Mouse (Mus musculus) olfactory bulb, adult 2 months (tissue): ENCODE results near the gene Wnk4. TPM values are rescaled to one million over a fixed set of nuclear protein-coding genes. Genes with fewer than 3 reads are reported as not detected.
A peak's percentile ranks its signal among the peaks of the same experiment; 100 is the strongest.

Experiments
- H3K27ac ChIP-seq: fragments of 200-500 bp; 2 replicates; pipeline ENCODE4 v1.5.1; 2012; ENCODE audit warnings: low read depth, low read length; ENCODE audit not compliant: insufficient read depth
- H3K4me1 ChIP-seq: fragments of 200-500 bp; 2 replicates; pipeline ENCODE4 v1.6.1; 2012; ENCODE audit warnings: low read length; ENCODE audit not compliant: control insufficient read depth, insufficient read depth
- H3K4me3 ChIP-seq: fragments of 200-500 bp; 2 replicates; pipeline ENCODE4 v1.5.1; 2012; ENCODE audit warnings: mild to moderate bottlenecking, low read depth, low read length, moderate library complexity; ENCODE audit not compliant: insufficient read depth
- CTCF ChIP-seq: fragments of 200-500 bp; IDR thresholded peaks from 2 replicates; pipeline ENCODE4 v1.5.1; 2012; ENCODE audit warnings: low read depth, mild to moderate bottlenecking, low read length, moderate library complexity; ENCODE audit not compliant: insufficient read depth
- POLR2A ChIP-seq: fragments of 200-500 bp; IDR thresholded peaks from 2 replicates; pipeline ENCODE4 v1.6.1; 2012; ENCODE audit warnings: mild to moderate bottlenecking, low read depth, low read length, moderate library complexity; ENCODE audit not compliant: insufficient read depth
- WGBS: fragments of 180-500 bp; shearing (Covaris S2); methylation state at CpG from one replicate; pipeline ENCODE4 v1.1.7; 2018; 5-methylcytosine and 5-hydroxymethylcytosine counted together
- polyA plus RNA-seq: library from polyadenylated mRNA; stranded (reverse); fragments of >200 nt; gene quantifications from 2 replicates; pipeline ENCODE4 v1.2.4, GENCODE M21; 2012; ENCODE audit warnings: low replicate concordance; ENCODE audit not compliant: missing spikeins, insufficient read depth, insufficient read length

Gene Wnk4
- not detected in 2 replicates for polyA plus RNA-seq

GRCm38 (mm10) chr11:101259948-101260825 is at the start of gene Wnk4:
Wnk4 (plus strand) TSS chr11:101260567.
- Histone ChIP-seq H3K4me3 (peak within 1 kb of the TSS; percentile 54), H3K27ac (no peak within 1 kb of the TSS), H3K4me1 (peaks cover 40% of the 10 kb centered on the region)
- WGBS, result 1% methylated on average over 43 of the region's 43 CpGs
- TF ChIP-seq POLR2A, result 0 out of 2 replicates have a peak, but pooled peaks have one; percentile 20
- no peak for TF ChIP-seq CTCF

DNA sequence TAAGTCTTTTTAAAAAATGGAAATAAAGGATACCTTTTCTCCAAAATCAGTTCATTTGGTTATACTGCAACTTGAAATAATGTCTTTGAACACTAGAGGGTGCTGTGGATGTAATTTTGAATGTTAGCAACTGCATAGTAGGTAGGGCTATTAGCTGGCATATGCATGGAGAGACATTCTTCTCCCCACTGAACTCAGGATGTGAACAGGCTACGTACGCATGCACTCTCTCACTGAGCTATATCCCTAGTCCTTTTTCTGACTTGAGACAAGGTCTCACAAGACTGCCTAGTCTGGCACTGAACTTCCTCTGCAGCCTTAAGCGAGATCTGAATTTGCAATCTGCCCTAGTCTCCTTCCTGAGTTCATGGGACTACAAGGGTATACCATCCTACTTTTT is 48.4 kb upstream of the Wnk4 start:
- Histone ChIP-seq H3K4me3 (no peak overlapping the region), H3K4me1 (no peaks in the 10 kb centered on the region), H3K27ac (no peak overlapping the region)
- TF ChIP-seq CTCF (no peak), POLR2A (no peak)
- WGBS, result 30% methylated on average over 3 of the region's 3 CpGs

DNA sequence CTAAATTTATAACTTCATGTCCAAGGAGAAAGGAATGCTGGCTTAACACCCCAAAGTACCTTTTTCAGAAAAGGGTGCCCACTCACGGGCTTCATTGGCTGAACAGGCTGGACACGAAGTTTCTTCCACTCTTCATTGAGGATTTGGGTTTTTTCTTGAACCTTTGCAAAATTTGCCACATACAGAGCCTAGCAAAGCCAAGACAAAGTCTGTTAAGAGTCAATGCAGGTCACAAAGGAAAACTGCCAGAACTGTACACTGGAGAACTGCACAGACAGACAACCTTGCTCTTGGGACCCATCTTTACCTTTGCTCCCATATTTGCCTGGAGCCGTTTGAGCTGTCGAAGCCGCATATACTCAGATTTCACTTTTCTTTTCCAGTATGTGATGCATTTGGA is 43.4 kb upstream of the Wnk4 start:
- Histone ChIP-seq H3K4me3 (no peak overlapping the region), H3K27ac (no peak overlapping the region), H3K4me1 (no peaks in the 10 kb centered on the region)
- TF ChIP-seq POLR2A (no peak), CTCF (no peak)
- WGBS, result 89% methylated on average over 5 of the region's 5 CpGs

- H3K4me3 ChIP-seq, result no peak overlapping the region
- TF ChIP-seq CTCF (no peak), POLR2A (no peak)
- no peaks in the 10 kb centered on the region for H3K4me1 ChIP-seq
- no peak overlapping the region for H3K27ac ChIP-seq
- WGBS, result 82% methylated on average over 10 of the region's 10 CpGs
These were observed 41.8 kb upstream of the Wnk4 start for GRCm38 (mm10) chr11:101218436-101219055.

GRCm38 (mm10) chr11:101220853-101221252 is 39.5 kb upstream of the Wnk4 start:
- Histone ChIP-seq H3K4me3 (no peak overlapping the region), H3K27ac (no peak overlapping the region), H3K4me1 (no peaks in the 10 kb centered on the region)
- TF ChIP-seq CTCF (no peak), POLR2A (no peak)
- WGBS, result 61% methylated on average over 2 of the region's 2 CpGs

GRCm38 (mm10) chr11:101221306-101221986 is 38.9 kb upstream of the Wnk4 start:
- Histone ChIP-seq H3K4me3 (no peak overlapping the region), H3K4me1 (peaks cover 2% of the 10 kb centered on the region; the same call in 1 of the 2 replicates), H3K27ac (no peak overlapping the region)
- TF ChIP-seq CTCF, result no peak
- no peak for TF ChIP-seq POLR2A
- WGBS, result 83% methylated on average over 8 of the region's 8 CpGs

DNA sequence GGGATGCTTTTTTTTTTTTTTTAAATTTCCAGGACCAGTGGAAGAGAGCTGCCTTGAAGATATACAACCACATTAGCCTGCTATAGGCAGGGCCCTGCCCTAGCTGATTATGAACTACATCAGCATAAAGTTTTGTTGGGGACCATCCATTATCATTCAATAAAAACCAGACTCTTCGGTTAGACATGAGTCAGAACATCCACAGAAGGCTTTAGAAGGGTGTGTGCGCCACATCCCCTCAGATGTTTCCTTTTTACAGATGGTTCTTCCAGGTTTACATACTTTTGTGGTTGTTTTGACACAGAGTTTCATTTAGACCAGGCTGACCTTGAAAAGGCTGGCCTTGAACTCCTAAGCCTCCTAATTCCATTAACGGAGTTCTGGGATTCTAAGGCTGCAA is 36.0 kb upstream of the Wnk4 start:
- no peak for TF ChIP-seq POLR2A
- no peak for TF ChIP-seq CTCF
- peaks cover 5% of the 10 kb centered on the region for H3K4me1 ChIP-seq
- 92% methylated on average over 3 of the region's 3 CpGs for WGBS
- no peak overlapping the region for H3K27ac ChIP-seq
- no peak overlapping the region for H3K4me3 ChIP-seq

GRCm38 (mm10) chr11:101225331-101226064 is 34.9 kb upstream of the Wnk4 start:
- peak overlapping the region; percentile 78 for H3K4me3 ChIP-seq
- H3K27ac ChIP-seq, result no peak overlapping the region
- peaks cover 13% of the 10 kb centered on the region for H3K4me1 ChIP-seq
- 19% methylated on average over 25 of the region's 25 CpGs for WGBS
- TF ChIP-seq CTCF, result no peak
- TF ChIP-seq POLR2A, result no peak
